Mouse (Mus musculus): Measurements from ENCODE around the gene Kdm1a. TPM values are rescaled to one million over a fixed set of nuclear protein-coding genes. Genes with fewer than 3 reads are reported as not detected.

The Kdm1a gene
- polyA plus RNA-seq, 1 experiment from 2014 or later: 19.3 TPM

DNA sequence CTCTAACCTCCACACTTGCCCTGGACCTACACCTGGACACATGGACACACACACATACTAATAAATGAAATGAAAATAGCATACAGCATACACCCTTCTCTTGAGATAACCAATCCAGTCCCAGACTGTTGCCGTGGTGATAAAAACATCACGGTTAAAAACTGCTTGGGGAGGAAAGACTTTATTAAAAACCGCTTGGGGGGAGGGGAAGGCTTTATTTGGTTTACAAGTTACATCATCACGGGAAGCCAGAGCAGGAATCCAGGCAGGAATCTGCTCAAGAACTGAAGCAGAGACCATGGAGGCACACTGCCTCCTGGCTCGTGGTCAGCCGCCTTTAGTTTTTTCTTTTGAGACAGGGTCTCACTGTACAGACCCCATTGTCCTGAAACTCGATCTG is 11.1 kb upstream of the Kdm1a start:
- Histone ChIP-seq H3K27ac (ENCODE audit: low read length) (no peak overlapping the region), H3K4me1 (ENCODE audit: control insufficient read depth, insufficient read depth, low read length) (no peaks in the 10 kb centered on the region), H3K4me2 (ENCODE audit: low read depth, low read length) (no peak overlapping the region), H3K9me3 (replicated peaks; ENCODE audit: control insufficient read depth, low read length) (no peaks in the 10 kb centered on the region), H3K4me3 (ENCODE audit: low read length) (no peak overlapping the region), H3K9ac (ENCODE audit: low read length) (no peak overlapping the region), H3K36me3 (ENCODE audit: control insufficient read depth, insufficient read depth) (no peaks in the 10 kb centered on the region), H3K27me3 (ENCODE audit: control insufficient read depth, insufficient read depth, low read length) (no peaks in the 10 kb centered on the region)
- 62% methylated on average over 7 of the region's 7 CpGs for WGBS
- no peak for ATAC-seq (replicated peaks; ENCODE audit: extremely low read depth, insufficient read depth, low FRiP score)

DNA sequence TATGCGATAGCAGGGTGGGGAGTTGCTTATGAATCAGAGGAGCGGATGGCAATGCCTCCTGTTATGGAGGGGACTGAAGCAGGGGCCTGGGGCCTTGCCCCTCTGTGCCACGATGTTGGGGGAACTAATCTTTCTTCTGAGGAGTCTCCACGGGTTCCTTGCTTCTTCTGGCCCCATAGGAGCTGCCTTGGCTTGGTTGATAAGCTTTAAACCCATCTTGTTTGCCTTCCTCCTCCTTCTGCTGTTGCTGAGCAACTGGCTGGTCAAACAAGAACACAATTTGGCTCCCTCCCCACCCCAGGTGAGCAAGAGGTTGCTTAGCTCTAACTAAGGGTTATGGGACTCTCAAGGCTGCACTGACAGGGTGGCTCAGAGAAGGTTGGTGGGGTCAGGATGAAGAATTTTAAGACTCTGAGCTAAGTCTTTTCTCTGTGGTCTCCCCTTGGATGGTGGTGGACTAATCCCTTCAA is 7.9 kb upstream of the Kdm1a start, which contains the start of gene Tex46:
Gene Tex46 (plus strand): TSS at position 51 of the 470 bp plus-strand sequence.
- Histone ChIP-seq H3K9ac (ENCODE audit: low read length) (no peak within 1 kb of the TSS), H3K4me1 (ENCODE audit: control insufficient read depth, insufficient read depth, low read length) (no peaks in the 10 kb centered on the region), H3K4me2 (ENCODE audit: low read depth, low read length) (no peak within 1 kb of the TSS), H3K36me3 (ENCODE audit: control insufficient read depth, insufficient read depth) (no peaks in the 10 kb centered on the region), H3K27me3 (ENCODE audit: control insufficient read depth, insufficient read depth, low read length) (no peaks in the 10 kb centered on the region), H3K9me3 (replicated peaks; ENCODE audit: control insufficient read depth, low read length) (no peaks in the 10 kb centered on the region), H3K4me3 (ENCODE audit: low read length) (no peak within 1 kb of the TSS), H3K27ac (ENCODE audit: low read length) (no peak within 1 kb of the TSS)
- WGBS: 53% methylated on average over 4 of the region's 4 CpGs
- ATAC-seq (replicated peaks; ENCODE audit: extremely low read depth, insufficient read depth, low FRiP score): no peak

DNA sequence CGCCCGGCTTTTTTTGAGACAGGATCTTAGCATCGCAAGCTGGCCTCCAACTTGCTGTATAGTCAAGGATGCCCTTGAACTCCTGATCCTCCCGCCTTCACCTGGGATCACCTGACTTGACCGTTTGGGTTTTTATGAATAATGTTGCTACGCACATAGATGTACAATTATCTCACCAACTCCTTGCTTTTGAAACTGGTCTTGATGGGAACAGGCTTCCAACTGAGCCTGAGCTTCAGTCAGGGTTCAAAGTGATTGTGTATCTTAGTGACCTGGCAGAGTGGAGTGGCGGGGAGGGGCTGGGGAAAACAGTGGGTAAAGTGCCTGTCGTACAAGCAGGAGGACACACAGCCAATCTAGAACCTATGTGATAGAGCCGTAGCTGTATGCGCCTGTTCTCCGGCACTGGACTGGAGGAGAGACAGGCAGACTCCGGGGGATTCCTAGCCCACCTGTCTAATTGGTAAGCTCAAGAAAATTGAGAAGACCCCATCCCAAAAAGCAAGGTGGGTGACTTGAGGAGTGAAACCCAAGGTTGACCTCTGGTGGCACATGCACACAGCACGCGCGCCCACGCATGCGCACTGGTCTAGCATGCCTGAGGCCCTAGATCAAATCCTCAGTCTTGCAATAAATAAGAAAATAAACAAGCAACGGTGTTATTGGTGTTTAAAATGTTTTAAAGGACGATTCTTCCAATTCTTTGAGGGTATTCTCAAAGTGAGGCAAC is 3.4 kb upstream of the Kdm1a start:
- no peaks in the 10 kb centered on the region for H3K9me3 ChIP-seq (replicated peaks; ENCODE audit: control insufficient read depth, low read length)
- no peak for ATAC-seq (replicated peaks; ENCODE audit: extremely low read depth, insufficient read depth, low FRiP score)
- H3K27ac ChIP-seq (ENCODE audit: low read length): no peak overlapping the region
- H3K36me3 ChIP-seq (ENCODE audit: control insufficient read depth, insufficient read depth): no peaks in the 10 kb centered on the region
- H3K27me3 ChIP-seq (ENCODE audit: control insufficient read depth, insufficient read depth, low read length): no peaks in the 10 kb centered on the region
- 87% methylated on average over 19 of the region's 19 CpGs for WGBS
- H3K4me2 ChIP-seq (ENCODE audit: low read depth, low read length): no peak overlapping the region
- H3K4me3 ChIP-seq (ENCODE audit: low read length): no peak overlapping the region
- H3K4me1 ChIP-seq (ENCODE audit: control insufficient read depth, insufficient read depth, low read length): peaks cover 6% of the 10 kb centered on the region
- H3K9ac ChIP-seq (ENCODE audit: low read length): no peak overlapping the region

DNA sequence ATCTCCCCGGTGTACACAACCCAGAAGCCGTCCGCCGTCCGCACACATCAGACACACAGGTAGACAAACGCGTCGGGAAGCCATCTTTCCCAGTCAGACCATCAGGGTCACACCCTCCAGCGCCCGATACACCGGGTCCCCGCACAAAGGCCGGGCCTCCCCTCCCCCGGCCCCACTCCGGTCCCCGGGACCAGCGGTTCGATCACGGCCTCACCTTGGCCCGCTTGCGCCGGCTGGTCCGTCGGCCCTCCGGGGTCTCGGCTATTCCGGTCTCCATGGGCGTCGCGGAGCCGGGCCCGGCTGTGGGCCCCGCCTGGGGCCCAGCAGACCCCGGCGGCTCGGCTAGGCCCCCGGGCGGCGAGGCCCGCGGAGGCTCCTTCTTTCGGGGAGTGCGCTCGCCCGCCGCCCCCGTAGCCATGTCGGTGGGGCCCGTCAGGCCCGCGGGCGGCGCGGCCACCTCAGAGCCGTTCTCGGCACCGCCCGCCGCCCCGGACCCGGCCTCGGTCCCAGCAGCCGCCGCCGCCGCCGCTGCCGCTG is 437 bp downstream of the Kdm1a start:
- H3K27ac ChIP-seq (ENCODE audit: low read length): peak overlapping the region; percentile 90
- H3K9me3 ChIP-seq (replicated peaks; ENCODE audit: control insufficient read depth, low read length): no peaks in the 10 kb centered on the region; the same call in 1 of the 2 replicates
- peak overlapping the region; percentile 77 for H3K4me2 ChIP-seq (ENCODE audit: low read depth, low read length)
- H3K9ac ChIP-seq (ENCODE audit: low read length): peak overlapping the region; percentile 99
- H3K36me3 ChIP-seq (ENCODE audit: control insufficient read depth, insufficient read depth): no peaks in the 10 kb centered on the region
- peak overlapping the region; percentile 100 for H3K4me3 ChIP-seq (ENCODE audit: low read length)
- no peaks in the 10 kb centered on the region for H3K27me3 ChIP-seq (ENCODE audit: control insufficient read depth, insufficient read depth, low read length)
- peaks cover 14% of the 10 kb centered on the region for H3K4me1 ChIP-seq (ENCODE audit: control insufficient read depth, insufficient read depth, low read length)
- under 1% methylated on average over 61 of the region's 68 CpGs for WGBS
- ATAC-seq (replicated peaks; ENCODE audit: extremely low read depth, insufficient read depth, low FRiP score): peak; percentile 72

DNA sequence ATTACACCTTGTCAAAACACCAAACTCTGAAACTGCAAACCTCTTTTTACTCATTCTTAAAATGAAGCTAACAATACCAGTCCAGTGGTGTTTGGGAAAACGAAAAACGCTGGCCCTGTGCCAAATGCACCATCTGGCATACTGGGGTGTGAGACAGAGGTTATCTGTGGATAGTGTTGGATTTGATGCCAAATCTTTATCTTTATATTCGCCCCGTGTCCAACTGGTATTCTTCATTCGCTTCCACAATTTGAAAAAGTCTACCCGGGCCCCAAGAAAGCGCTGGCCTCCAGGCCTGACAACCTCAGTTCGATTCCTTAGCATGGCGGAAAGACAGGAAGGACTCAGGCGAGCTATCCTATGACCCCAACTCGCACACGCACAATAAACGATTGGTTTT is 1.0 kb downstream of the Kdm1a start:
- peak overlapping the region; percentile 90 for H3K27ac ChIP-seq (ENCODE audit: low read length)
- peak overlapping the region; percentile 77 for H3K4me2 ChIP-seq (ENCODE audit: low read depth, low read length)
- peaks cover 14% of the 10 kb centered on the region for H3K4me1 ChIP-seq (ENCODE audit: control insufficient read depth, insufficient read depth, low read length)
- no peaks in the 10 kb centered on the region for H3K27me3 ChIP-seq (ENCODE audit: control insufficient read depth, insufficient read depth, low read length)
- WGBS: 1% methylated on average over 13 of the region's 13 CpGs
- peak overlapping the region; percentile 99 for H3K9ac ChIP-seq (ENCODE audit: low read length)
- H3K9me3 ChIP-seq (replicated peaks; ENCODE audit: control insufficient read depth, low read length): no peaks in the 10 kb centered on the region; the same call in 1 of the 2 replicates
- peak overlapping the region; percentile 100 for H3K4me3 ChIP-seq (ENCODE audit: low read length)
- no peak for ATAC-seq (replicated peaks; ENCODE audit: extremely low read depth, insufficient read depth, low FRiP score)
- no peaks in the 10 kb centered on the region for H3K36me3 ChIP-seq (ENCODE audit: control insufficient read depth, insufficient read depth)

DNA sequence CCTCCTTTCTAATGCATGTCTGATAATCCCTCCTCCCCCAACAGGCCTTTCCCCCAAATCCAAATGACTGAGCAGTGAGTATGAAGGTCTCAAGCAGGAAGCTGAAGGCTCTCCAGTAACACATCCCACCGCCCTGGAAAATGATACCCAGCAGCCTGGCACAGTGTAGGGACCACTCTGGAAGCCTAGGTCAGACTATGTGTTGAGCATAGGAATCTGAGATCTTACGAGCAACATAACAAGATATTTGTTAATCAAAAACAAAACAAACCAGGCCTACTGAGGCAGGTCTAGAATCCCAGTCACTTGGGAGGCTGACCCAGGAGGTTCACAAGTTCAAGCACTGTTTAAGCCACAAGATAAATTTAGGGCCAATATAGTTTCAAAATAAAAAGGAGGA is 2.0 kb downstream of the Kdm1a start:
- Histone ChIP-seq H3K27me3 (ENCODE audit: control insufficient read depth, insufficient read depth, low read length) (no peaks in the 10 kb centered on the region), H3K27ac (ENCODE audit: low read length) (no peak overlapping the region), H3K4me2 (ENCODE audit: low read depth, low read length) (peak overlapping the region; percentile 77), H3K36me3 (ENCODE audit: control insufficient read depth, insufficient read depth) (no peaks in the 10 kb centered on the region), H3K9ac (ENCODE audit: low read length) (peak overlapping the region; percentile 38), H3K4me1 (ENCODE audit: control insufficient read depth, insufficient read depth, low read length) (peaks cover 14% of the 10 kb centered on the region), H3K9me3 (replicated peaks; ENCODE audit: control insufficient read depth, low read length) (no peaks in the 10 kb centered on the region; the same call in 1 of the 2 replicates), H3K4me3 (ENCODE audit: low read length) (peak overlapping the region; percentile 100)
- 73% methylated on average over 2 of the region's 2 CpGs for WGBS
- ATAC-seq (replicated peaks; ENCODE audit: extremely low read depth, insufficient read depth, low FRiP score): no peak

DNA sequence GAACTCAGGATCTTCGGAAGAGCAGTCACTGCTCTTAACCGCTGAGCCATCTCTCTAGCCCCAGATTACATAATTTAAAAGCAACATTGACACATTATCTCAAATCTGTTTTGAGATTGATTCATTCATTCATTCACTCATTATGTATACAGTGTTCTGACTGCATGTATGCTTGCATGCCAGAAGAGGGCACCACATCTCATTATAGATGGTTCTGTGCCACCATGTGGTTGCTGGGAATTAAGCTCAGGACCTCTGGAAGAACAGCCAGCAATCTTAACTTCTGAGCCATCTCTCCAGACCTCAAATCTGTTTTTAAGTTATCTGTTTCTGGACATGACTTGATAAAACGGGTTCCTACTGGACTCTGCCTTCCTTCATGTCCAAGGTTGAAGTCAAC is 2.7 kb downstream of the Kdm1a start:
- Histone ChIP-seq H3K4me3 (ENCODE audit: low read length) (no peak overlapping the region), H3K9ac (ENCODE audit: low read length) (no peak overlapping the region), H3K27me3 (ENCODE audit: control insufficient read depth, insufficient read depth, low read length) (no peaks in the 10 kb centered on the region), H3K9me3 (replicated peaks; ENCODE audit: control insufficient read depth, low read length) (no peaks in the 10 kb centered on the region; the same call in 1 of the 2 replicates), H3K4me2 (ENCODE audit: low read depth, low read length) (no peak overlapping the region), H3K36me3 (ENCODE audit: control insufficient read depth, insufficient read depth) (no peaks in the 10 kb centered on the region), H3K27ac (ENCODE audit: low read length) (no peak overlapping the region), H3K4me1 (ENCODE audit: control insufficient read depth, insufficient read depth, low read length) (peaks cover 17% of the 10 kb centered on the region)
- no peak for ATAC-seq (replicated peaks; ENCODE audit: extremely low read depth, insufficient read depth, low FRiP score)
- 94% methylated on average over 3 of the region's 3 CpGs for WGBS

DNA sequence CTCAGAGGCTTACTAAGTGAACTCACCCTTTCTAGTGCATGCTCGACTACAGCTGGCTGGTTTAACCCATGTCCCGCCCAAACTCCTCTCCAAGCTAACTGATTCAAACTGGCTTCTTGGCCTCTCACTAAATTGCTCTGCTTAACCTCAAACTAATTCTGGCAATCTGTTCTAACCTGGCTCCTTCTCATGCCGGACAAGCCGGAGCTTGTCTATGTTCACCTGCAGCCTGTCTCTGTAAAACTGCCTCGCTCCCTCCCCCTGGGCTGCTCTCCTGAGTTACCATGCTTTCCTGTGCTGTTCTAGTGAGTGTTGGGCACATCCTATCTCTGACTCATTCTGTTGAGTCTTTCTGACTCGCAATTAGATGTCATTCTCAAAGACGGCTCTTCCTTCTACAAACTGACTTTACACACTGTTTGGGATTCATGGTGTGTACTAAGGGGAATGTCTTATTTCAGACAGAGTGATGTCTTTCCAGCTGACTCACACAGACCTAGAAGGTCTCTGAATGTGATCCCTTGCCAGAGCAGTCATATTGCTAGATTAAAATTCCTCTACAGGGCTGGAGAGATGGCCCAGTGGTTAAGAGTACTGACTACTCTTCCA is 4.2 kb downstream of the Kdm1a start:
- Histone ChIP-seq H3K4me1 (ENCODE audit: control insufficient read depth, insufficient read depth, low read length) (peaks cover 20% of the 10 kb centered on the region), H3K9me3 (replicated peaks; ENCODE audit: control insufficient read depth, low read length) (no peaks in the 10 kb centered on the region; the same call in 1 of the 2 replicates), H3K27me3 (ENCODE audit: control insufficient read depth, insufficient read depth, low read length) (no peaks in the 10 kb centered on the region), H3K9ac (ENCODE audit: low read length) (no peak overlapping the region), H3K27ac (ENCODE audit: low read length) (no peak overlapping the region), H3K36me3 (ENCODE audit: control insufficient read depth, insufficient read depth) (no peaks in the 10 kb centered on the region), H3K4me3 (ENCODE audit: low read length) (no peak overlapping the region), H3K4me2 (ENCODE audit: low read depth, low read length) (no peak overlapping the region)
- no peak for ATAC-seq (replicated peaks; ENCODE audit: extremely low read depth, insufficient read depth, low FRiP score)
- WGBS: 78% methylated on average over 7 of the region's 7 CpGs

DNA sequence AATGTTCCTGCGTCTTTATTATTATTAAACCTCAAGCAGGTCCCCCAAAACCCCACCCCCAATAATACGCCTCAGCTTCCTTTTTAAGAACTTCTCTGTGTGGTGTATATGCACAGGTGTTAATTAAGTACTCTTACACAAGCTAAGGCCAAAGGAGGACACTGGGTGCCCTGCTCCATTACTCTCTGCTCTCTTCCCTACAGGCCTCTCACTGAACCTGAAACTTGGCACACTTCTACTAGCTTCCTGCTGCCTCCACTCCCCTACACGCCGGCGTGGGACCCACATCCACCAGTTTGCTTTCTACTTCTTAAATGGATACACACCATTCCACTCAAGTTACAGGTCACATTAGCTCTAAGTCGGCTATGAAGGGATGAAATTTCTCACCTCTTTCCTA is 7.3 kb downstream of the Kdm1a start:
- Histone ChIP-seq H3K9ac (ENCODE audit: low read length) (no peak overlapping the region), H3K4me1 (ENCODE audit: control insufficient read depth, insufficient read depth, low read length) (peaks cover 9% of the 10 kb centered on the region; the same call in 1 of the 2 replicates), H3K9me3 (replicated peaks; ENCODE audit: control insufficient read depth, low read length) (no peaks in the 10 kb centered on the region; the same call in 1 of the 2 replicates), H3K4me3 (ENCODE audit: low read length) (no peak overlapping the region), H3K27ac (ENCODE audit: low read length) (no peak overlapping the region), H3K27me3 (ENCODE audit: control insufficient read depth, insufficient read depth, low read length) (no peaks in the 10 kb centered on the region), H3K4me2 (ENCODE audit: low read depth, low read length) (no peak overlapping the region), H3K36me3 (ENCODE audit: control insufficient read depth, insufficient read depth) (0 out of 2 replicates have a peak, but pooled peaks cover 7% of the 10 kb centered on the region)
- 76% methylated on average over 6 of the region's 6 CpGs for WGBS
- ATAC-seq (replicated peaks; ENCODE audit: extremely low read depth, insufficient read depth, low FRiP score): no peak
